Mouse (Mus musculus): ENCODE data around the gene Camk2n1. TPM values are rescaled to one million over a fixed set of nuclear protein-coding genes. Genes with fewer than 3 reads are reported as not detected.

Gene Camk2n1
- 6.0 and 6.4 TPM in 2 replicates for polyA plus RNA-seq (2014; fragmentation: Nextera tagmentation; extraction: Ambion mirVana)

GRCm38 (mm10) chr4:138453753-138454570 lies at the start of gene Camk2n1:
TSS of gene Camk2n1 (plus strand) at chr4:138454314.
- DNase-seq (ENCODE audit: low spot score) (peak; percentile 82), ATAC-seq (ENCODE audit: low FRiP score) (peak; percentile 80)
- no peaks in the 10 kb centered on the region for H3K36me3 ChIP-seq (ENCODE audit: control insufficient read depth, insufficient read depth, low read length)
- H3K4me2 ChIP-seq (replicated peaks; ENCODE audit: low read depth, low read length), result peak within 1 kb of the TSS; percentile 89
- peak within 1 kb of the TSS; percentile 89 for H3K4me3 ChIP-seq (ENCODE audit: low read depth, low read length)
- peak within 1 kb of the TSS; percentile 92 for H3K9ac ChIP-seq (ENCODE audit: low read depth, low read length)
- no peaks in the 10 kb centered on the region for H3K9me3 ChIP-seq (ENCODE audit: control insufficient read depth, low read length)
- H3K4me1 ChIP-seq (replicated peaks; ENCODE audit: control insufficient read depth, insufficient read depth, low read length), result peaks cover 8% of the 10 kb centered on the region
- WGBS, result under 1% methylated on average over 47 of the region's 64 CpGs
- H3K27me3 ChIP-seq (ENCODE audit: control insufficient read depth, insufficient read depth, low read length), result peaks cover 3% of the 10 kb centered on the region; the same call in 1 of the 2 replicates
- peak within 1 kb of the TSS; percentile 93 for H3K27ac ChIP-seq (ENCODE audit: low read depth, low read length)

GRCm38 (mm10) chr4:138404806-138405205 lies 49.3 kb upstream of the Camk2n1 start:
- WGBS, result 10% methylated on average over 2 of the region's 2 CpGs

GRCm38 (mm10) chr4:138407479-138408194 lies 46.5 kb upstream of the Camk2n1 start:
- H3K4me2 ChIP-seq (replicated peaks; ENCODE audit: low read depth, low read length), result no peak overlapping the region
- no peak overlapping the region for H3K9ac ChIP-seq (ENCODE audit: low read depth, low read length)
- H3K4me3 ChIP-seq (ENCODE audit: low read depth, low read length), result no peak overlapping the region
- ATAC-seq (ENCODE audit: low FRiP score), result no peak
- H3K36me3 ChIP-seq (ENCODE audit: control insufficient read depth, insufficient read depth, low read length), result no peaks in the 10 kb centered on the region
- WGBS, result 85% methylated on average over 11 of the region's 13 CpGs
- no peaks in the 10 kb centered on the region for H3K27me3 ChIP-seq (ENCODE audit: control insufficient read depth, insufficient read depth, low read length)
- H3K4me1 ChIP-seq (replicated peaks; ENCODE audit: control insufficient read depth, insufficient read depth, low read length), result no peaks in the 10 kb centered on the region
- no peak overlapping the region for H3K27ac ChIP-seq (ENCODE audit: low read depth, low read length)
- no peaks in the 10 kb centered on the region for H3K9me3 ChIP-seq (ENCODE audit: control insufficient read depth, low read length)
- no peak for DNase-seq (ENCODE audit: low spot score)

More at GRCm38 (mm10) chr4:138404806-138405205, 49.3 kb upstream of the Camk2n1 start:
- Histone ChIP-seq H3K27me3 (ENCODE audit: control insufficient read depth, insufficient read depth, low read length) (no peaks in the 10 kb centered on the region), H3K9ac (ENCODE audit: low read depth, low read length) (no peak overlapping the region), H3K4me1 (replicated peaks; ENCODE audit: control insufficient read depth, insufficient read depth, low read length) (no peaks in the 10 kb centered on the region), H3K9me3 (ENCODE audit: control insufficient read depth, low read length) (no peaks in the 10 kb centered on the region), H3K27ac (ENCODE audit: low read depth, low read length) (no peak overlapping the region), H3K4me2 (replicated peaks; ENCODE audit: low read depth, low read length) (no peak overlapping the region), H3K4me3 (ENCODE audit: low read depth, low read length) (no peak overlapping the region), H3K36me3 (ENCODE audit: control insufficient read depth, insufficient read depth, low read length) (no peaks in the 10 kb centered on the region)
- peak; percentile 45 for DNase-seq (ENCODE audit: low spot score)
- no peak for ATAC-seq (ENCODE audit: low FRiP score)

- no peak overlapping the region for H3K4me2 ChIP-seq (replicated peaks; ENCODE audit: low read depth, low read length)
- 13% methylated on average over 5 of the region's 5 CpGs for WGBS
- no peak overlapping the region for H3K4me3 ChIP-seq (ENCODE audit: low read depth, low read length)
- no peak for DNase-seq (ENCODE audit: low spot score)
- no peaks in the 10 kb centered on the region for H3K27me3 ChIP-seq (ENCODE audit: control insufficient read depth, insufficient read depth, low read length)
- ATAC-seq (ENCODE audit: low FRiP score), result no peak
- no peak overlapping the region for H3K27ac ChIP-seq (ENCODE audit: low read depth, low read length)
- no peaks in the 10 kb centered on the region for H3K36me3 ChIP-seq (ENCODE audit: control insufficient read depth, insufficient read depth, low read length)
- no peaks in the 10 kb centered on the region for H3K9me3 ChIP-seq (ENCODE audit: control insufficient read depth, low read length)
- no peak overlapping the region for H3K9ac ChIP-seq (ENCODE audit: low read depth, low read length)
- 0 out of 2 replicates have a peak, but pooled peaks cover 2% of the 10 kb centered on the region for H3K4me1 ChIP-seq (replicated peaks; ENCODE audit: control insufficient read depth, insufficient read depth, low read length)
These were observed 43.1 kb upstream of the Camk2n1 start for GRCm38 (mm10) chr4:138411011-138411410.

- no peak overlapping the region for H3K9ac ChIP-seq (ENCODE audit: low read depth, low read length)
- no peak for DNase-seq (ENCODE audit: low spot score)
- ATAC-seq (ENCODE audit: low FRiP score), result no peak
- H3K4me1 ChIP-seq (replicated peaks; ENCODE audit: control insufficient read depth, insufficient read depth, low read length), result 0 out of 2 replicates have a peak, but pooled peaks cover 2% of the 10 kb centered on the region
- H3K9me3 ChIP-seq (ENCODE audit: control insufficient read depth, low read length), result no peaks in the 10 kb centered on the region
- no peak overlapping the region for H3K4me3 ChIP-seq (ENCODE audit: low read depth, low read length)
- H3K27ac ChIP-seq (ENCODE audit: low read depth, low read length), result no peak overlapping the region
- no peaks in the 10 kb centered on the region for H3K27me3 ChIP-seq (ENCODE audit: control insufficient read depth, insufficient read depth, low read length)
- H3K36me3 ChIP-seq (ENCODE audit: control insufficient read depth, insufficient read depth, low read length), result no peaks in the 10 kb centered on the region
- 52% methylated on average over 7 of the region's 7 CpGs for whole genome bisulfite sequencing
- H3K4me2 ChIP-seq (replicated peaks; ENCODE audit: low read depth, low read length), result no peak overlapping the region
These were observed 42.5 kb upstream of the Camk2n1 start for GRCm38 (mm10) chr4:138411504-138412121.

- WGBS, result 16% methylated on average over 6 of the region's 6 CpGs
- no peak for DNase-seq (ENCODE audit: low spot score)
These were observed 39.4 kb upstream of the Camk2n1 start for GRCm38 (mm10) chr4:138414725-138415124.

GRCm38 (mm10) chr4:138415991-138416390 lies 38.1 kb upstream of the Camk2n1 start:
- Histone ChIP-seq H3K36me3 (ENCODE audit: control insufficient read depth, insufficient read depth, low read length) (no peaks in the 10 kb centered on the region), H3K4me3 (ENCODE audit: low read depth, low read length) (no peak overlapping the region), H3K4me1 (replicated peaks; ENCODE audit: control insufficient read depth, insufficient read depth, low read length) (0 out of 2 replicates have a peak, but pooled peaks cover 2% of the 10 kb centered on the region), H3K4me2 (replicated peaks; ENCODE audit: low read depth, low read length) (no peak overlapping the region), H3K27ac (ENCODE audit: low read depth, low read length) (no peak overlapping the region), H3K9me3 (ENCODE audit: control insufficient read depth, low read length) (no peaks in the 10 kb centered on the region), H3K9ac (ENCODE audit: low read depth, low read length) (no peak overlapping the region), H3K27me3 (ENCODE audit: control insufficient read depth, insufficient read depth, low read length) (no peaks in the 10 kb centered on the region)
- DNase-seq (ENCODE audit: low spot score) (no peak), ATAC-seq (ENCODE audit: low FRiP score) (no peak)
- 84% methylated on average over 3 of the region's 3 CpGs for WGBS

More at GRCm38 (mm10) chr4:138414725-138415124, 39.4 kb upstream of the Camk2n1 start:
- Histone ChIP-seq H3K4me3 (ENCODE audit: low read depth, low read length) (no peak overlapping the region), H3K4me1 (replicated peaks; ENCODE audit: control insufficient read depth, insufficient read depth, low read length) (0 out of 2 replicates have a peak, but pooled peaks cover 2% of the 10 kb centered on the region), H3K9me3 (ENCODE audit: control insufficient read depth, low read length) (no peaks in the 10 kb centered on the region), H3K27me3 (ENCODE audit: control insufficient read depth, insufficient read depth, low read length) (no peaks in the 10 kb centered on the region), H3K9ac (ENCODE audit: low read depth, low read length) (no peak overlapping the region), H3K27ac (ENCODE audit: low read depth, low read length) (no peak overlapping the region), H3K4me2 (replicated peaks; ENCODE audit: low read depth, low read length) (no peak overlapping the region), H3K36me3 (ENCODE audit: control insufficient read depth, insufficient read depth, low read length) (no peaks in the 10 kb centered on the region)
- ATAC-seq (ENCODE audit: low FRiP score), result no peak

- Histone ChIP-seq H3K9ac (ENCODE audit: low read depth, low read length) (no peak overlapping the region), H3K36me3 (ENCODE audit: control insufficient read depth, insufficient read depth, low read length) (no peaks in the 10 kb centered on the region), H3K4me2 (replicated peaks; ENCODE audit: low read depth, low read length) (no peak overlapping the region), H3K4me3 (ENCODE audit: low read depth, low read length) (no peak overlapping the region), H3K9me3 (ENCODE audit: control insufficient read depth, low read length) (no peaks in the 10 kb centered on the region), H3K4me1 (replicated peaks; ENCODE audit: control insufficient read depth, insufficient read depth, low read length) (0 out of 2 replicates have a peak, but pooled peaks cover 2% of the 10 kb centered on the region), H3K27ac (ENCODE audit: low read depth, low read length) (no peak overlapping the region), H3K27me3 (ENCODE audit: control insufficient read depth, insufficient read depth, low read length) (no peaks in the 10 kb centered on the region)
- 54% methylated on average over 5 of the region's 5 CpGs for WGBS
- ATAC-seq (ENCODE audit: low FRiP score) (no peak), DNase-seq (ENCODE audit: low spot score) (no peak)
These were observed 37.7 kb upstream of the Camk2n1 start for GRCm38 (mm10) chr4:138416414-138416813.
